Mouse (Mus musculus) C2C12 (cell line): ENCODE measurements around the gene Mrap.
A peak's percentile ranks its signal among the peaks of the same experiment; 100 is the strongest.

Source experiments
- CEBPB ChIP-seq: IDR thresholded peaks from one replicate; pipeline ENCODE4 v1.6.1; 2011; ENCODE audit warnings: low read depth, mild to moderate bottlenecking, control low read depth, moderate library complexity
- CTCF ChIP-seq: IDR thresholded peaks from one replicate; pipeline ENCODE4 v1.5.1; 2011; ENCODE audit not compliant: control insufficient read depth, insufficient read depth, insufficient read length
- FOSL1 ChIP-seq: IDR thresholded peaks from one replicate; pipeline ENCODE4 v1.8.0; 2011; ENCODE audit warnings: mild to moderate bottlenecking, low read length; ENCODE audit not compliant: poor library complexity, insufficient read depth, severe bottlenecking
- MAX ChIP-seq: IDR thresholded peaks from one replicate; pipeline ENCODE4 v1.6.1; 2011; ENCODE audit warnings: mild to moderate bottlenecking, control low read depth
- MYOD1 ChIP-seq: IDR thresholded peaks from one replicate; pipeline ENCODE4 v1.6.1; 2011; ENCODE audit warnings: low read depth; ENCODE audit not compliant: control insufficient read depth, insufficient read length
- MYOG ChIP-seq: IDR thresholded peaks from one replicate; pipeline ENCODE4 v1.6.1; 2011; ENCODE audit not compliant: control insufficient read depth, insufficient read length; ENCODE audit errors: extremely low read depth
- USF1 ChIP-seq: IDR thresholded peaks from one replicate; pipeline ENCODE4 v1.6.1; 2011; ENCODE audit warnings: low read depth, mild to moderate bottlenecking, control low read depth, moderate library complexity

GRCm38 (mm10) chr16:90709711-90710289, 28.2 kb upstream of the Mrap start:
- no peak for TF ChIP-seq CTCF
- peak; percentile 23 for TF ChIP-seq MAX
- TF ChIP-seq USF1 = no peak
- no peak for TF ChIP-seq CEBPB
- TF ChIP-seq MYOD1 = no peak
- TF ChIP-seq MYOG = no peak
- TF ChIP-seq FOSL1 = no peak
